Mouse (Mus musculus): Measurements from ENCODE around the gene Olfr625-ps1.
"Not testable (repeated sequence)": the region's sequence is repeated elsewhere in the genome, so short reads cannot be mapped to it uniquely, and the experiment has no call there.

Gene Olfr625-ps1

DNA sequence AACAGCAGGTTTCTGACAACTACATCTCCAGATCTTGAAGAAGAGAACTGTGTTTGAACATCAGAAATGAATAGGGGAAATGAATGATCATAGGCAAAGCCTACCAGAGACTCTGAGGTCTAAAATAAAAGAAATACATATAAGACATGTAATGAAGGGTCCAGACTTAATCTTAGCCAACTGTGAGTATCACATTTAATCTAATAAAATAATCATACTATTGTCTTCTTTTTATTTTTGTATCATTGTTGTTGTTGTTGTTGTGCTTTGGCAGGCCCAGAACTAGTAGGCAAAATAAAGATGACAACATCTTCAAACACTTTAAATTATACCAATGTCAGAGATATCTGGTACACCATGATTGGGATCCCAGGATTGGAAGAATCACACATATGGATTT lies at the start of gene Olfr625-ps1:
Olfr625-ps1 (plus strand) TSS at position 301 of the 400 bp plus-strand sequence.
- DNase-seq = no peak

DNA sequence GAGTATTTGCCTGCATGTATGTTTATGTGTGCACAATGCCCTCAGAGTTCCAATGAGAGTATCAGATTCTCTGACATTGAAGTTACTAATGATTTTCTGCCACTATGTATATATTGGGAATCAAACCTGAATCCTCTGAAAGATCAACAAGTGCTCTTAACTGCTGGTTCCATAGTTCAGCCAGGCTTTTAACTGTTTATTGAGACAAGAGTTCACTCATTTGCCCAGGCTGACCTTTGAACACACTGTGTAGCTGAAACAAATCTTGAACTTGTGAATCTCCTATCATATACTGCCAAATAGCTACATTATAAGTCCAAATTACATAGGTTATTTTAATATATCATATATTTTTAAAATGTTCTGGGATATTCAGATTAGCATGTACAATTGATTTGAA lies 45.7 kb upstream of the Olfr625-ps1 start:
- DNase-seq = no peak

DNA sequence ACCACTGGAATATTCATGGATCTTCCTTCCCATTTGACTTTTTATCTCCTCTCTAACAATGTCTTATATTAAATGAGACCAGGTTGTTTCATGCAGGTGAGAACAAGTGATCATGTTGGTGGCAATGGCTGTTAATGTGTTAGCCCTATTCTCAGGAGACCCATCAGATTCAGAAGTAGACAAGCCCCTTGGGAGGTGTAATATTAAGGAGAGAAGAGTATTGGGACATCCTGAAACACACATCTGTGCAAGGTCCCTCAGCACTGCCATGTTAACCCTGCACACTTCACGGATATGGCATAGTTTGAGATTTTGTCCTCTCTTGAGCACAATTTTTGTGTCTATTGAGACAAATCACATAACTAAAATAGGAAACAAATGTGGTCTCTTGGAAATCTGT lies 39.9 kb upstream of the Olfr625-ps1 start, which contains the start of gene Olfr622:
Olfr622 (minus strand) TSS at position 101 of the 400 bp plus-strand sequence.
- DNase-seq = no peak

DNA sequence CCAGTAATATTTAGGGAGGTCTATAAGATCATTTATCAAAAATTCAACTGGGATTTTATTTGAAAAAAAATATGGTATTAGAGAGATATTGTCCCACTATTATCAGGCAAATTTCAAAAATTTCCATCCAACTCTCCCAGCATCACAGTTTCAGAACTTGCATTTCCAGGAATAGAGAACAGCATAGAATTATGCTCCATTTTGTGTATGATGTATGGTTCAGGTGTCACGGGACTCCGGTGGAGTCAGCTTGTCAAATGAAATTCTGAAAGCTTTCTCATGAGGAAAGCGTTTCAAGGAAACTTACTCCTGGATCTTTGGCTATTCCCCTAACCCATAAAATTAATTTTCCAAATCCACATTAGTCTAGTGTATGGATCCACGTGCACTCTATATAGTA lies 38.5 kb upstream of the Olfr625-ps1 start:
- DNase-seq = no peak

DNA sequence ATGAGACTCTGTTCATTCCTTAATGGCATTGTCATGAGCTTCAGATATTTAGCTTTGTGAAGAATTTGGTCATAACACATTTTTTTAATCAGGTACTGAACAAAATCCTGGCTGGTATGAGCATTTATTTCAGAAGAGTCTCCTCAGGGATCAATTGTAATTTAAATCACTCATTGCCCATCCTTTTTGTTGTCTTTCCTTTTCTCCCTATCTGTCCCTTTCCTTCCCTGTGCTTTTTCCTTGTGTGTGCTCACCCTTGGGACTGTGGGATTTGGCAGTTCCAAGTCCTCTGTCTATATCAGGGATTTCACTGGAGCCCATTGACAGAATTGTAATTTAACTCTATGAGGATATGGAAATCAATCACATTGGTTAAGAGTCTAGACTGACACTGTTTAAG lies 18.9 kb upstream of the Olfr625-ps1 start, which contains the start of gene Olfr623:
Olfr623 (minus strand) TSS at position 101 of the 400 bp plus-strand sequence.
- no peak for DNase-seq

DNA sequence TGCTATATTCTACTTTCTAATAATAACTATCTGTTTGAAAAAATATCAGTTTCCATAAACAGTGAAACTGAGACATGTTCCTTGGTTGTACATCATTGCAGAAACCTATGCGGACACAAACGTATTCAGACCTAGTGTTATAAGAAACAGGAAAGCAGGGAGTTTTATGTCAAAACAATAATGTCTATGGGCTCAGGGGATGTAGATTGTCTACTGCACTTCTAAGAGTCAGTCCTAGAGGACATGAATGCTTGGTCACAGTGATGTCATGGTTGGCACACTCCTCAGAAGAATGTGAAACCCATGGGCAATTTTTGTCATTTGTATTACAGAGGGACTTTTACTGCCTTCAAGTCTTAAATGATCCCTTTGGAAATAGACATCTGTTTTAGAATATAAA lies 11.4 kb upstream of the Olfr625-ps1 start, which contains the start of gene Olfr624:
Olfr624 (minus strand) TSS at position 101 of the 400 bp plus-strand sequence.
- DNase-seq = no peak

DNA sequence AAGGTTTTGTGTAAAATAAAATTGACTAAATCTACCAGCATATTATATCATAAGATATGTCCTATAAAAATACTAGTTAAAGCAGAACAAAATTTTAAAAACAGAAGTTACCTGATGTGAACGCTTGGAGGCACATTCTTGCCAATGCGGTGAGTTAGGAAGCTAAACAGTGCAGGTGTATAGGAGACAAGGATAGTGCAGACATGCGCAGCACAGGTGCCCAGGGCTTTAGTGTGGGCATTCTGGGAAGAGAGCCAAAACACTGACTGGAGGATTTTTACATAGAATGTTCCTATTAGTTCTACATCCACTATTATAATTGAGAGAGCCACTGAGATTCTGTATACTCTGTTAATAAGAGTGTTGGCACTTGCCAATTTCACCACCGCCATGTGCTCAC lies 16.9 kb downstream of the Olfr625-ps1 start:
- no peak for DNase-seq

DNA sequence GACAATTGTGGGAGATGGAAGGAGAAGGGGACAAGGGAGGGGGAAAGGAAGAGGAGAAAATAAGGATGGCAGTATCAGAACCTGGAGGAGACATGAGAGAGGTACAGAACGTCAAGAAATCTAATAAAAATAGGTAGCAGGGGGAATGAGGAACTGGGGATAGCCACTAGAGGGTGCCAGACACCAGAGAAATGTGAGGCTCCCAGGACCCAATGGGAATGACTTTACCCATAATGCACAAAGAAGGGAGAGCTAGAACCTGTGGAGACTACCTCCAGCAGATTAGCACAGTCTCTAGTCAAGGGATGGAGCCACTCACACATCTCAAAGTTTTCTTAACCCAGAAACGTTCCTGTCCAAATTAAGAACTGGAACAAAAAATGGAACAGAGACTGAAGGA lies 29.5 kb downstream of the Olfr625-ps1 start:
- DNase-seq = no peak

DNA sequence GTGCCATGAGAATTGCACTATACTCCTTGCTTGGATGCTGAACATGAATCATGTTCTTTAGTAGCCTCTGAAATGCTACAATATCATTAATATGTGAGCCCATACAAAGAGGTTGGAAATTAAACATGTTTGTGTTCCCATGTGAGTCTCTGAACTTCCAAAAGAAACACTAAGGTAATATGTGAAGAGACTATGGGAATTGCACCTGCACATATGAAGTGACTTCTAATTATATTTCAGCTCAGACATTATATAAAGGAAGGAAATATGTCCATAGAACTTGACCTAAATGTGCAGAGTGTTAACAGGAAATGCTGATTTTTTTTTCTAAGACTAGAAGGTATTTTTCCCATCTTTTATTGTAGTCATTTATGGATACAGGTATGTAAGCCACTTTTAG lies 31.9 kb downstream of the Olfr625-ps1 start, which contains the start of gene Olfr243:
Olfr243 (plus strand) TSS at position 301 of the 400 bp plus-strand sequence.
- DNase-seq = no peak

DNA sequence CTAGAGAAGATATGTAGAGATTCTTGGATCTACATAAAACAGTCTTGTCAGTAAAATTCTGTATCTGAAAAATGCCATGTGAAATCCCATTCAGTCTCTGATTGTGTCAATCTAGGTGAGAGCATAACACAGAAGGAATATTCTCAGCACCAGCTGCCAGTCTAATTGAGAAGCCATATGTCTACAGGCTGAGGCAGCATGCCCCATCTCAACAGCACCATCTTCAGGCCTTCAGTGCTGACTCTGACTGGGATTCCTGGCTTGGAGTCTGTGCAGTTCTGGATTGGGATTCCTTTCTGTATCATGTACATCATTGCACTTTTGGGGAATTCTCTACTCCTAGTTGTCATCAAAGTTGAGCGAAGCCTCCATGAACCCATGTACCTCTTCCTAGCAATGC lies 33.9 kb downstream of the Olfr625-ps1 start:
- not testable (repeated sequence) for DNase-seq

DNA sequence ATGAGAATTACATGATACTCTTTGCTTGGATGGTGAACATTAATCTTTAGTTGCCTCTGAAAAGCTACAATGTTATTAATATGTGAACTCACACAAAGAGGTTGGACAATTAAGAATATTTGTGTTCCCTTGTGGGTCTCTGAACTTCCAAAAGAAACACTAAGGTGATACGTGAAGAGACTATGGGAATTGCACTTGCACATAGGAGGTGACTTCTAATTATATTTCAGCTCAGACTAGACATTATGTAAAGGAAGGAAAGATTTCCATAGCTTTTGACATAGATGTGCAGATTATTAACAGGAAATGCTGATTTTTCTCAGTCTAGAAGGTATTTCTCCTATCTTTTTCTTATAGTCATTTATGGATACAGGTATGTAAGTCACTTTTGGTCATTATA lies 47.6 kb downstream of the Olfr625-ps1 start, which contains the start of gene Olfr628:
Olfr628 (plus strand) TSS at position 301 of the 400 bp plus-strand sequence.
- DNase-seq = no peak

Measured in kidney, adult 11 months (tissue).